ENCODE assay signal across 7 mouse cellular contexts in genomic region chr7:24610879-24611494, GRCm38 (mm10). TPM values are rescaled to one million over a fixed set of nuclear protein-coding genes. Genes with fewer than 3 reads are reported as not detected.
DNase-seq lines count a peak whose midpoint lies in the region; ATAC-seq and TF ChIP-seq lines count a peak whose summit lies in the region.

No protein-coding gene starts in this region.

- TF ChIP-seq CTCF in heart, adult 2 months (IDR thresholded peaks at IDR 0.05), result no peak
- TF ChIP-seq CTCF in liver, postnatal 0 days (IDR thresholded peaks at IDR 0.05; ENCODE audit: low read depth), result no peak

- intact Hi-C loops in heart, adult 2 months (cut with DNase I), result loop anchor here (2.0 kb wide), 1 partner anchor 20 kb away; no protein-coding TSS in a partner anchor

- H3K4me1 ChIP-seq in heart, adult 2 months (ENCODE audit: control insufficient read depth, insufficient read depth, low read length), result 0 out of 2 replicates have a peak, but pooled peaks cover 1% of the 10 kb centered on the region
- peaks cover 26% of the 10 kb centered on the region for H3K4me1 ChIP-seq in liver, postnatal 0 days (ENCODE audit: insufficient read depth)
- H3K4me1 ChIP-seq in neural tube, embryonic 11.5 days (ENCODE audit: control insufficient read depth, insufficient read depth, low read length), result peaks cover 9% of the 10 kb centered on the region; the same call in 1 of the 2 replicates

- H3K27me3 ChIP-seq in heart, adult 2 months (ENCODE audit: control insufficient read depth, insufficient read depth, low read length), result peaks cover 4% of the 10 kb centered on the region; the same call in 1 of the 2 replicates
- H3K27me3 ChIP-seq in liver, postnatal 0 days (ENCODE audit: insufficient read depth, low read length), result peaks cover 6% of the 10 kb centered on the region; the same call in 1 of the 2 replicates
- peaks cover 39% of the 10 kb centered on the region for H3K27me3 ChIP-seq in neural tube, embryonic 11.5 days (ENCODE audit: control insufficient read depth, insufficient read depth, low read length)

- H3K36me3 ChIP-seq in heart, adult 2 months (ENCODE audit: control insufficient read depth, insufficient read depth, low read length), result no peaks in the 10 kb centered on the region
- 0 out of 2 replicates have a peak, but pooled peaks cover 4% of the 10 kb centered on the region for H3K36me3 ChIP-seq in liver, postnatal 0 days (replicated peaks; ENCODE audit: insufficient read depth, low read length)
- no peaks in the 10 kb centered on the region for H3K36me3 ChIP-seq in neural tube, embryonic 11.5 days (ENCODE audit: control insufficient read depth, insufficient read depth, low read length)

- H3K27ac ChIP-seq in heart, adult 2 months, result no peak overlapping the region; the same call in 1 of the 2 replicates
- H3K27ac ChIP-seq in liver, postnatal 0 days (ENCODE audit: low read depth), result peak overlapping the region; percentile 89
- H3K27ac ChIP-seq in neural tube, embryonic 11.5 days (ENCODE audit: low read depth, low read length), result no peak overlapping the region

- H3K9me3 ChIP-seq in liver, postnatal 0 days (ENCODE audit: low read length), result no peaks in the 10 kb centered on the region
- no peaks in the 10 kb centered on the region for H3K9me3 ChIP-seq in neural tube, embryonic 11.5 days (ENCODE audit: control insufficient read depth, low read length)

- peak; percentile 75 for ATAC-seq in liver, postnatal 0 days
- ATAC-seq in neural tube, embryonic 11.5 days (ENCODE audit: insufficient read depth, low FRiP score, low TSS enrichment), result peak; percentile 67; the same call in 1 of the 2 replicates

- TF ChIP-seq EP300 in heart, adult 2 months (IDR thresholded peaks at IDR 0.05; ENCODE audit: insufficient read depth, low read depth, low read length), result no peak
- TF ChIP-seq EP300 in liver, postnatal 0 days (IDR thresholded peaks at IDR 0.05; ENCODE audit: low read depth), result no peak

- TF ChIP-seq POLR2A in heart, adult 2 months (IDR thresholded peaks at IDR 0.05; ENCODE audit: insufficient read depth, low read depth, low read length), result no peak

- DNase-seq in adrenal gland, adult (ENCODE audit: inconsistent age in 2 of 2, low spot score in 1 of 2), result peak; percentile 95 to 99
- DNase-seq in embryo, embryonic 9.5 days (ENCODE audit: extremely low spot score), result peak; percentile 85
- DNase-seq in heart, adult 2 months, result peak; percentile 89 to 91
- peak; percentile 98 for DNase-seq in kidney, adult 18-20 months
- DNase-seq in liver, postnatal 0 days, result peak; percentile 97
- DNase-seq in neural tube, embryonic 11.5 days (ENCODE audit: low spot score), result peak; percentile 74
- peak; percentile 94 for DNase-seq in testis, postnatal 10 days (ENCODE audit: low spot score)

- peak overlapping the region; percentile 91 for H3K4me2 ChIP-seq in liver, postnatal 0 days (ENCODE audit: low read depth, low read length)
- peak overlapping the region; percentile 47 for H3K4me2 ChIP-seq in neural tube, embryonic 11.5 days (ENCODE audit: low read depth)

- 2% methylated on average over 36 of the region's 36 CpGs for WGBS in heart, adult 2 months
- 2% methylated on average over 36 of the region's 36 CpGs for WGBS in liver, postnatal 0 days (ENCODE audit: insufficient replicate concordance)
- under 1% methylated on average over 36 of the region's 36 CpGs for WGBS in neural tube, embryonic 11.5 days

- H3K79me2 ChIP-seq in heart, adult 2 months (replicated peaks; ENCODE audit: control insufficient read depth, insufficient read depth, low read length), result no peaks in the 10 kb centered on the region

- peak overlapping the region; percentile 64 for H3K4me3 ChIP-seq in heart, adult 2 months
- H3K4me3 ChIP-seq in liver, postnatal 0 days (ENCODE audit: low read depth, low read length), result peak overlapping the region; percentile 64
- peak overlapping the region; percentile 30 for H3K4me3 ChIP-seq in neural tube, embryonic 11.5 days (ENCODE audit: low read depth, low read length)

- H3K9ac ChIP-seq in heart, adult 2 months (ENCODE audit: low read depth, low read length), result 0 out of 2 replicates have a peak overlapping the region, but pooled peaks have one; percentile 37
- peak overlapping the region; percentile 79 for H3K9ac ChIP-seq in liver, postnatal 0 days (replicated peaks)
- H3K9ac ChIP-seq in neural tube, embryonic 11.5 days (ENCODE audit: low read length), result no peak overlapping the region

RNA-seq across cellular contexts. Expression of gene Phldb3, which starts 0.4 kb away (rescaled TPM):
- under 1 TPM; 0.27 to 0.34 TPM for total RNA-seq in heart, adult 2 months (2021)
- polyA plus RNA-seq in heart, adult 2 months (2012; rRNA removed), result 0.20 and 0.25 TPM in 2 replicates
- polyA plus RNA-seq in liver, postnatal 0 days (2015; fragmentation: Nextera tagmentation; extraction: Ambion mirVana), result 0.12 and 0.25 TPM in 2 replicates
- polyA plus RNA-seq in neural tube, embryonic 11.5 days (2014; fragmentation: Nextera tagmentation; extraction: Ambion mirVana), result 0.11 TPM in 1 of 2 replicates, not detected in the other

RNA-seq across cellular contexts. Expression of gene Zfp575, which starts 23.5 kb away (rescaled TPM):
- under 1 TPM in 1 of 2 experiments, not detected in 1; 0.07 TPM for total RNA-seq in heart, adult 2 months (2021)
- polyA plus RNA-seq in heart, adult 2 months (2012; rRNA removed), result 0.08 TPM in 1 of 2 replicates, not detected in the other
- polyA plus RNA-seq in liver, postnatal 0 days (2015; fragmentation: Nextera tagmentation; extraction: Ambion mirVana), result 0.13 and 0.15 TPM in 2 replicates
- 1.7 and 2.1 TPM in 2 replicates for polyA plus RNA-seq in neural tube, embryonic 11.5 days (2014; fragmentation: Nextera tagmentation; extraction: Ambion mirVana)

RNA-seq across cellular contexts. Expression of gene Ethe1, which starts 23.6 kb away (rescaled TPM):
- total RNA-seq in heart, adult 2 months (2021), result 10 to 100 TPM; 53.2 to 65.2 TPM
- 50.4 and 57.3 TPM in 2 replicates for polyA plus RNA-seq in heart, adult 2 months (2012; rRNA removed)
- polyA plus RNA-seq in liver, postnatal 0 days (2015; fragmentation: Nextera tagmentation; extraction: Ambion mirVana), result 39.7 and 40.9 TPM in 2 replicates
- 23.4 and 23.5 TPM in 2 replicates for polyA plus RNA-seq in neural tube, embryonic 11.5 days (2014; fragmentation: Nextera tagmentation; extraction: Ambion mirVana)

RNA-seq across cellular contexts. Expression of gene Lypd3, which starts 25.4 kb away (rescaled TPM):
- not detected for total RNA-seq in heart, adult 2 months (2021)
- polyA plus RNA-seq in heart, adult 2 months (2012; rRNA removed), result not detected in 2 replicates
- polyA plus RNA-seq in liver, postnatal 0 days (2015; fragmentation: Nextera tagmentation; extraction: Ambion mirVana), result not detected in 2 replicates
- 0.76 and 0.99 TPM in 2 replicates for polyA plus RNA-seq in neural tube, embryonic 11.5 days (2014; fragmentation: Nextera tagmentation; extraction: Ambion mirVana)
